Comparison of ENCODE assay signal across 24 mouse cellular contexts in genomic region chr9:58168880-58169279, GRCm38 (mm10). TPM values are rescaled to one million over a fixed set of nuclear protein-coding genes. Genes with fewer than 3 reads are reported as not detected.
A peak's percentile ranks its signal among the peaks of the same experiment; 100 is the strongest.
DNase-seq lines count a peak whose midpoint lies in the region; ATAC-seq and TF ChIP-seq lines count a peak whose summit lies in the region.
"Had no signal": no experiment of that assay in that cellular context is flagged by ENCODE, and none has a peak within 500 bp of the region (broad histone marks: within the 10 kb centered on the region; RNA-seq: fewer than 3 reads in every experiment).

No protein-coding gene starts in this region.

- TF ChIP-seq CTCF in C2C12 (IDR thresholded peaks at IDR 0.05; ENCODE audit: control insufficient read depth, insufficient read depth, insufficient read length) = no peak

- no peaks in the 10 kb centered on the region for H3K36me3 ChIP-seq in forebrain, embryonic 15.5 days
- H3K36me3 ChIP-seq in forebrain, embryonic 14.5 days (ENCODE audit: control insufficient read depth, insufficient read depth, low read length) = no peaks in the 10 kb centered on the region
- H3K36me3 ChIP-seq in C2C12 (ENCODE audit: control insufficient read depth, insufficient read depth) = no peaks in the 10 kb centered on the region
- no peaks in the 10 kb centered on the region for H3K36me3 ChIP-seq in embryonic facial prominence, embryonic 14.5 days (ENCODE audit: control insufficient read depth, insufficient read depth, low read length)
- H3K36me3 ChIP-seq in limb, embryonic 13.5 days = no peaks in the 10 kb centered on the region
- H3K36me3 ChIP-seq: liver, embryonic 12.5 days; midbrain, embryonic 13.5 days; neural tube, embryonic 12.5 days had no signal

- no peak overlapping the region for H3K4me3 ChIP-seq in forebrain, embryonic 15.5 days
- H3K4me3 ChIP-seq in forebrain, embryonic 14.5 days (ENCODE audit: low read depth, low read length) = no peak overlapping the region
- no peak overlapping the region for H3K4me3 ChIP-seq in C2C12 (ENCODE audit: insufficient read depth, poor library complexity, severe bottlenecking)
- H3K4me3 ChIP-seq in embryonic facial prominence, embryonic 14.5 days (ENCODE audit: low read depth, low read length) = no peak overlapping the region
- no peak overlapping the region for H3K4me3 ChIP-seq in limb, embryonic 13.5 days
- H3K4me3 ChIP-seq: liver, embryonic 12.5 days; midbrain, embryonic 13.5 days; neural tube, embryonic 12.5 days had no signal

- H3ac ChIP-seq in C2C12 (ENCODE audit: control insufficient read depth, insufficient read length, low read depth) = no peak overlapping the region

- H3K79me2 ChIP-seq in C2C12 (ENCODE audit: control insufficient read depth, insufficient read depth) = no peaks in the 10 kb centered on the region

- ATAC-seq in forebrain, embryonic 15.5 days (replicated peaks) = no peak
- no peak for ATAC-seq in forebrain, embryonic 14.5 days
- peak; percentile 76 for ATAC-seq in embryonic facial prominence, embryonic 14.5 days (ENCODE audit: low read depth)
- peak; percentile 76 for ATAC-seq in limb, embryonic 13.5 days (ENCODE audit: low FRiP score, low read depth)
- ATAC-seq: inflammation-experienced regulatory T-cells, adult 6 months; liver, embryonic 12.5 days; midbrain, embryonic 13.5 days had no signal

- peak overlapping the region; percentile 65 for H3K27ac ChIP-seq in forebrain, embryonic 15.5 days (replicated peaks)
- H3K27ac ChIP-seq in forebrain, embryonic 14.5 days (ENCODE audit: low read depth, low read length) = no peak overlapping the region
- H3K27ac ChIP-seq in embryonic facial prominence, embryonic 14.5 days (replicated peaks; ENCODE audit: low read depth, low read length) = peak overlapping the region; percentile 39; the same call in 1 of the 2 replicates
- H3K27ac ChIP-seq in limb, embryonic 13.5 days = peak overlapping the region; percentile 28; the same call in 1 of the 2 replicates
- H3K27ac ChIP-seq: hindbrain, embryonic 14.5 days; liver, embryonic 12.5 days; midbrain, embryonic 13.5 days; neural tube, embryonic 12.5 days had no signal

- no peak for DNase-seq in forebrain, embryonic 14.5 days (ENCODE audit: low spot score)
- peak; percentile 83 for DNase-seq in embryonic facial prominence, embryonic 14.5 days (ENCODE audit: low spot score)
- DNase-seq in kidney, adult 9 months = no peak
- no peak for DNase-seq in heart, adult 8-10 months (ENCODE audit: low spot score)
- DNase-seq: adrenal gland, postnatal 25 days; cerebellum, adult 9-11 months; gastrocnemius, postnatal 14 days; heart, adult 18-20 months; kidney, adult 8-10 months; kidney, postnatal 14 days; layer of hippocampus, postnatal 36 days; lung, adult 18-20 months; lung, postnatal 10 days had no signal

- no peaks in the 10 kb centered on the region for H3K79me3 ChIP-seq in C2C12 (ENCODE audit: low read depth)

- H3K4me1 ChIP-seq in forebrain, embryonic 15.5 days = peaks cover 10% of the 10 kb centered on the region
- H3K4me1 ChIP-seq in forebrain, embryonic 14.5 days (ENCODE audit: control insufficient read depth, insufficient read depth, low read length) = 0 out of 2 replicates have a peak, but pooled peaks cover 2% of the 10 kb centered on the region
- H3K4me1 ChIP-seq in embryonic facial prominence, embryonic 14.5 days (ENCODE audit: control insufficient read depth, insufficient read depth, low read length) = peaks cover 12% of the 10 kb centered on the region; the same call in 1 of the 2 replicates
- peaks cover 9% of the 10 kb centered on the region for H3K4me1 ChIP-seq in limb, embryonic 13.5 days
- H3K4me1 ChIP-seq: liver, embryonic 12.5 days had no signal

- peaks cover 4% of the 10 kb centered on the region; the same call in 1 of the 2 replicates for H3K9me3 ChIP-seq in forebrain, embryonic 15.5 days
- H3K9me3 ChIP-seq in forebrain, embryonic 14.5 days (replicated peaks; ENCODE audit: control insufficient read depth, low read length) = no peaks in the 10 kb centered on the region
- 0 out of 2 replicates have a peak, but pooled peaks cover 3% of the 10 kb centered on the region for H3K9me3 ChIP-seq in embryonic facial prominence, embryonic 14.5 days (ENCODE audit: control insufficient read depth, low read length)
- peaks cover 7% of the 10 kb centered on the region; the same call in 1 of the 2 replicates for H3K9me3 ChIP-seq in limb, embryonic 13.5 days
- H3K9me3 ChIP-seq: liver, embryonic 12.5 days; midbrain, embryonic 13.5 days; neural tube, embryonic 12.5 days had no signal

- no peak overlapping the region for H3K4me2 ChIP-seq in forebrain, embryonic 15.5 days (replicated peaks)
- no peak overlapping the region for H3K4me2 ChIP-seq in forebrain, embryonic 14.5 days (ENCODE audit: low read length)
- H3K4me2 ChIP-seq in embryonic facial prominence, embryonic 14.5 days (ENCODE audit: low read depth, low read length) = no peak overlapping the region
- no peak overlapping the region for H3K4me2 ChIP-seq in limb, embryonic 13.5 days (replicated peaks)
- H3K4me2 ChIP-seq: hindbrain, embryonic 14.5 days; liver, embryonic 12.5 days; midbrain, embryonic 13.5 days; neural tube, embryonic 12.5 days had no signal

- H3K27me3 ChIP-seq in forebrain, embryonic 15.5 days = no peaks in the 10 kb centered on the region
- H3K27me3 ChIP-seq in forebrain, embryonic 14.5 days (replicated peaks; ENCODE audit: control insufficient read depth, insufficient read depth, low read length) = no peaks in the 10 kb centered on the region
- no peaks in the 10 kb centered on the region for H3K27me3 ChIP-seq in C2C12 (ENCODE audit: control insufficient read depth, insufficient read depth, insufficient read length)
- H3K27me3 ChIP-seq in embryonic facial prominence, embryonic 14.5 days (replicated peaks; ENCODE audit: control insufficient read depth, insufficient read depth, low read length) = no peaks in the 10 kb centered on the region
- no peaks in the 10 kb centered on the region for H3K27me3 ChIP-seq in limb, embryonic 13.5 days
- H3K27me3 ChIP-seq: midbrain, embryonic 13.5 days; neural tube, embryonic 12.5 days had no signal

- WGBS in forebrain, embryonic 15.5 days = 55% methylated on average over 3 of the region's 3 CpGs
- WGBS in forebrain, embryonic 14.5 days = 77% methylated on average over 3 of the region's 3 CpGs
- WGBS in embryonic facial prominence, embryonic 14.5 days = 38% methylated on average over 3 of the region's 3 CpGs
- 59% methylated on average over 3 of the region's 3 CpGs for WGBS in limb, embryonic 13.5 days

- no peak overlapping the region for H3K9ac ChIP-seq in forebrain, embryonic 15.5 days (replicated peaks)
- no peak overlapping the region for H3K9ac ChIP-seq in forebrain, embryonic 14.5 days (ENCODE audit: low read length)
- H3K9ac ChIP-seq in embryonic facial prominence, embryonic 14.5 days (ENCODE audit: low read depth, low read length) = no peak overlapping the region
- no peak overlapping the region for H3K9ac ChIP-seq in limb, embryonic 13.5 days
- H3K9ac ChIP-seq: hindbrain, embryonic 14.5 days; liver, embryonic 12.5 days; midbrain, embryonic 13.5 days; neural tube, embryonic 12.5 days had no signal

TF ChIP-seq in C2C12, 6 proteins besides CTCF, POLR2A, EP300 and RAD21:
- no peak for TF ChIP-seq MAX (IDR thresholded peaks at IDR 0.05)
- no peak for TF ChIP-seq MYOG (IDR thresholded peaks at IDR 0.05; ENCODE audit: control insufficient read depth, extremely low read depth, insufficient read length)
- peak; percentile 80 for TF ChIP-seq MYOD1 (IDR thresholded peaks at IDR 0.05; ENCODE audit: control insufficient read depth, insufficient read length, low read depth)
- no peak for TF ChIP-seq CEBPB (IDR thresholded peaks at IDR 0.05; ENCODE audit: low read depth)
- TF ChIP-seq FOSL1 (IDR thresholded peaks at IDR 0.05; ENCODE audit: insufficient read depth, low read length, poor library complexity, severe bottlenecking) = no peak
- no peak for TF ChIP-seq USF1 (IDR thresholded peaks at IDR 0.05; ENCODE audit: low read depth)

RNA-seq across cellular contexts. Expression of gene Islr, which starts 35.2 kb away (rescaled TPM):
- polyA plus RNA-seq in forebrain, embryonic 15.5 days (2015; fragmentation: Nextera tagmentation; extraction: Ambion mirVana) = 15.1 and 16.9 TPM in 2 replicates
- 13.5 and 20.1 TPM in 2 replicates for polyA plus RNA-seq in forebrain, embryonic 14.5 days (2014; fragmentation: Nextera tagmentation; extraction: Ambion mirVana)
- 10.3 TPM for polyA plus RNA-seq in C2C12 (2012; fragmentation: generic; extraction: Trizol)
- 118 and 137 TPM in 2 replicates for polyA plus RNA-seq in embryonic facial prominence, embryonic 14.5 days (2014; fragmentation: Nextera tagmentation; extraction: Ambion mirVana)
- 207 and 210 TPM in 2 replicates for polyA plus RNA-seq in limb, embryonic 13.5 days (2015; fragmentation: Nextera tagmentation; extraction: Ambion mirVana)
- total RNA-seq in heart, adult 8-10 months (2022) = 10 to 100 TPM; 18.0 to 21.1 (median 19.4) TPM
- total RNA-seq: megakaryocyte progenitor cell, adult 5-6 weeks had no signal

RNA-seq across cellular contexts. Expression of gene Islr2, which starts 35.2 kb away (rescaled TPM):
- 83.3 and 83.4 TPM in 2 replicates for polyA plus RNA-seq in forebrain, embryonic 15.5 days (2015; fragmentation: Nextera tagmentation; extraction: Ambion mirVana)
- 118 and 123 TPM in 2 replicates for polyA plus RNA-seq in forebrain, embryonic 14.5 days (2014; fragmentation: Nextera tagmentation; extraction: Ambion mirVana)
- polyA plus RNA-seq in C2C12 (2012; fragmentation: generic; extraction: Trizol) = 0.07 TPM
- polyA plus RNA-seq in embryonic facial prominence, embryonic 14.5 days (2014; fragmentation: Nextera tagmentation; extraction: Ambion mirVana) = 2.5 and 3.1 TPM in 2 replicates
- polyA plus RNA-seq in limb, embryonic 13.5 days (2015; fragmentation: Nextera tagmentation; extraction: Ambion mirVana) = 2.0 and 2.1 TPM in 2 replicates
- 1 to 10 TPM in 1 of 4 experiments, under 1 TPM in 3; 0.53 to 2.5 (median 0.73) TPM for total RNA-seq in heart, adult 8-10 months (2022)
- total RNA-seq: megakaryocyte progenitor cell, adult 5-6 weeks had no signal
- polyA plus RNA-seq: heart, embryonic 14.5 days; inflammation-experienced regulatory T-cells, adult 6 months had no signal

RNA-seq across cellular contexts. Expression of gene Ccdc33, which starts 50.3 kb away (rescaled TPM):
- polyA plus RNA-seq in forebrain, embryonic 15.5 days (2015; fragmentation: Nextera tagmentation; extraction: Ambion mirVana) = 0.93 and 1.1 TPM in 2 replicates
- 0.48 and 1.1 TPM in 2 replicates for polyA plus RNA-seq in forebrain, embryonic 14.5 days (2014; fragmentation: Nextera tagmentation; extraction: Ambion mirVana)
- polyA plus RNA-seq in C2C12 (2012; fragmentation: generic; extraction: Trizol) = not detected
- polyA plus RNA-seq in embryonic facial prominence, embryonic 14.5 days (2014; fragmentation: Nextera tagmentation; extraction: Ambion mirVana) = 0.25 and 0.54 TPM in 2 replicates
- 0.15 and 0.20 TPM in 2 replicates for polyA plus RNA-seq in limb, embryonic 13.5 days (2015; fragmentation: Nextera tagmentation; extraction: Ambion mirVana)
- under 1 TPM in 3 of 4 experiments, not detected in 1; 0.26 to 0.44 (median 0.30) TPM for total RNA-seq in heart, adult 8-10 months (2022)
- total RNA-seq: gastrocnemius, postnatal 14 days; heart, postnatal 25 days; megakaryocyte progenitor cell, adult 5-6 weeks had no signal
- polyA plus RNA-seq: heart, embryonic 14.5 days; inflammation-experienced regulatory T-cells, adult 6 months; liver, embryonic 12.5 days had no signal

Comparison
In these comparisons a context has a peak if more than half of its experiments do, and no peak if none do; other contexts are left out.
1. ATAC-seq: peak in embryonic facial prominence, embryonic 14.5 days (single experiment) and limb, embryonic 13.5 days (single experiment); none in forebrain, embryonic 15.5 days (single experiment) and forebrain, embryonic 14.5 days (single experiment).
2. RNA of gene Islr2, which starts 35.2 kb away (polyA plus RNA-seq): 118 to 123 TPM in forebrain, embryonic 14.5 days and 83.3 to 83.4 TPM in forebrain, embryonic 15.5 days; 2.5 to 3.1 TPM in embryonic facial prominence, embryonic 14.5 days, 2.0 to 2.1 TPM in limb, embryonic 13.5 days and 0.07 TPM in C2C12 (single experiment); every median in the first group is over 10 times any median in the second.